Mouse (Mus musculus) embryonic fibroblast, embryonic 13.5 days (primary cell): Measurements from ENCODE around the gene Gtdc1.

ENCODE experiments used
- CTCF ChIP-seq: IDR thresholded peaks from 2 replicates; pipeline ENCODE4 v1.5.1; 2011; ENCODE audit warnings: mild to moderate bottlenecking, control low read depth, low read length, moderate library complexity, borderline replicate concordance; ENCODE audit not compliant: insufficient read depth
- POLR2A ChIP-seq: IDR thresholded peaks from 2 replicates; pipeline ENCODE4 v1.6.1; 2011; ENCODE audit warnings: low read depth, mild to moderate bottlenecking, control low read depth, low read length, moderate library complexity

DNA sequence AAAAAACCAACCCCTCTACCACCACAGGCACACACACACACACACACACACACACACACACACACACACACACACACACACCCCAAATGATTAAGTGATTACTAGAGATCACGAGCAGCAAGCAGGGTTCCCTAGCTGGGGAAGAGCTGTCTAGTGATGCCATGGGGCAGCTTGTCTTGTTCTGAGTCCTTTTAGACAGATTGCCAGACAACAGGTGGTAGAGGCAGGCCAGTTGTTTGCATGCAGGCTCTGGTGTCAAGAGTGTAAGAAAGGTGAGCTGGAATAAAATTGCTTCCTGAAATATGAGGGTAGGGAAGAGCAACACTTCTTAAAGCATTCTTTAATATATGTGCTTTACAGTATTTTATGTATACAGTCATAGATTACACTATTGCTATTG is 333.2 kb downstream of the Gtdc1 start:
- no peak for TF ChIP-seq CTCF
- TF ChIP-seq POLR2A = no peak
